Mouse (Mus musculus): ENCODE data around the gene Hist2h2aa1. TPM values are rescaled to one million over a fixed set of nuclear protein-coding genes. Genes with fewer than 3 reads are reported as not detected.
"Not testable (repeated sequence)": the region's sequence is repeated elsewhere in the genome, so short reads cannot be mapped to it uniquely, and the experiment has no call there.

Hist2h2aa1 gene
- total and polyA plus RNA-seq, 3 experiments = 0.64 to 1,515 (median 113) TPM

DNA sequence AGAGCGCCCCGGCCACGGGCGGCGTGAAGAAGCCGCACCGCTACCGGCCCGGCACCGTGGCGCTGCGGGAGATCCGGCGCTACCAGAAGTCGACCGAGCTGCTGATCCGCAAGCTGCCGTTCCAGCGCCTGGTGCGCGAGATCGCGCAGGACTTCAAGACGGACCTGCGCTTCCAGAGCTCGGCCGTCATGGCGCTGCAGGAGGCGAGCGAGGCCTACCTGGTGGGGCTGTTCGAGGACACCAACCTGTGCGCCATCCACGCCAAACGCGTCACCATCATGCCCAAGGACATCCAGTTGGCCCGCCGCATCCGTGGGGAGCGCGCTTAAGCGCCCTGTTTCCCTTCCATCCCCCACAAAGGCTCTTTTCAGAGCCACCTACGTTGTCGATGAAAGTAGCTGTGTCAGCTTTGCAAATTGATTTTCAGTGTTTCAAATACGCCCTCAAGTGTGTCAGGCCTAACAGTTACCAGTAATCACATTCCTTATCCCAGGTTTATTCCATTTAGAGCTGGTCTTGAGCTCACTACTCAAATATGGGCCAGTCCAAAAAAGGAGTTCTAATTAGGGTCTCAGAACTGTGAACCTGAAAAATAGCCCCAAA lies 23.6 kb downstream of the Hist2h2aa1 start:
- in situ Hi-C loops (cut with MboI; ENCODE audit: low pct_ligation_motif_present, low pct_unique_long_range_greater_than_20kb, low sequenced_read_pairs); H3K36me3 ChIP-seq (replicated peaks in 1 of 2; ENCODE audit: control insufficient read depth in 1 of 2, insufficient read depth in 1 of 2, low read length in 1 of 2); H3K27me3 ChIP-seq (replicated peaks); dilution Hi-C loops (cut with MboI; ENCODE audit: extremely low pct_ligation_motif_present, extremely low pct_unique_long_range_greater_than_20kb, low sequenced_read_pairs); DNase-seq (ENCODE audit: extremely low read depth); H3K9me3 ChIP-seq (replicated peaks; ENCODE audit: low read length); H3K79me2 ChIP-seq (replicated peaks; ENCODE audit: control insufficient read depth, extremely low read depth, insufficient read depth, poor library complexity, severe bottlenecking): not testable (repeated sequence)
- peak overlapping the region; percentile 98 for H3K9ac ChIP-seq (ENCODE audit: insufficient read depth, low read depth)
- H3K27ac ChIP-seq (ENCODE audit: insufficient read depth, low read depth) = peak overlapping the region; percentile 98
- peak overlapping the region; percentile 49 to 69 (median 65) for H3K4me3 ChIP-seq (replicated peaks in 1 of 3; ENCODE audit: low read depth in 2 of 3, low read length in 2 of 3, poor library complexity in 1 of 3)
- TF ChIP-seq POLR2A (IDR thresholded peaks at IDR 0.05; ENCODE audit: low read depth, low read length) (peak; percentile 82; the same call in 1 of the 2 replicates), UBTF (IDR thresholded peaks at IDR 0.05; ENCODE audit: low read depth, low read length) (peak; percentile 79; the same call in 1 of the 2 replicates), RCOR1 (conservative IDR thresholded peaks at IDR 0.05; ENCODE audit: low read depth, low read length) (0 out of 2 replicates have a peak, but pooled peaks have one; percentile 1), NELFE (IDR thresholded peaks at IDR 0.05; ENCODE audit: low read depth, low read length) (peak; percentile 63), ZMIZ1 (IDR thresholded peaks at IDR 0.05; ENCODE audit: low read depth, low read length) (peak; percentile 18; the same call in 1 of the 2 replicates)
- peak overlapping the region; percentile 64 for H3K4me2 ChIP-seq (ENCODE audit: insufficient read depth, low read depth, poor library complexity, severe bottlenecking)
- H3K4me1 ChIP-seq (ENCODE audit: control insufficient read depth in 1 of 2, insufficient read depth in 2 of 2) = peaks cover 0 to 37% of the 10 kb centered on the region in 2 experiments; a peak in 3 of 4 replicates

DNA sequence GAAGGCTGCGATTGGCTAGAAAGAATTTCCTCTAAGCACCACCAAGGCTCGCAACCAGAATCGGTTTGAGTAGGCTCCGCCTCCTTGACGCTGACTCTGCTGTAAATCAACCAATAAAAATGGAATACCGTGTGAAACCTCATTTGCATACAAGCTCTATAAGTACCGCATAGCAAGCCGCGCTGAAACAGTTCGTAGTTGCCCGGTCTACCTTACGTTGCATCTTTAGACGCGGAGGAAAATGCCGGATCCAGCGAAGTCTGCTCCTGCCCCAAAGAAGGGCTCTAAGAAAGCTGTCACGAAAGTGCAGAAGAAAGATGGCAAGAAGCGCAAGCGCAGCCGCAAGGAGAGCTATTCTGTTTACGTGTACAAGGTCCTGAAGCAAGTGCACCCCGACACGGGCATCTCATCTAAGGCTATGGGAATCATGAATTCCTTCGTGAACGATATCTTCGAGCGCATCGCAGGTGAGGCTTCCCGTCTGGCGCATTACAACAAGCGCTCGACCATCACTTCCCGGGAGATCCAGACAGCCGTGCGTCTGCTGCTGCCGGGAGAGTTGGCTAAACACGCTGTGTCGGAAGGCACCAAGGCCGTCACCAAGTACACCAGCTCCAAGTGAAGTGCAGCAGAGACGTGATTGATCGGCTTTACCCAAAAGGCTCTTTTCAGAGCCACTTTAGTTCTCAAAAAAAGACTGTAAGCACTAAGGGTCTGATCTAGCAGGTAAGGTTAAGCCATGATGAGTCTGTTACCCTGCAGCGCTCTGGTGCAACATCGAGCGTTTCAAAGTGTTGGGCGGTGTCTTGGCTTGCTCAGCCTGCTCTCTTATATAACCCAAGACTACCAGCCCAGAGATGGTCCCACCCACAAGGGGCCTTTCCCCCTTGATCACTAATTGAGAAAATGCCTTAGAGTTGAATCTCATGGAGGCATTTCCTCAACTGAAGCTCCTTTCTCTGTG lies 24.5 kb downstream of the Hist2h2aa1 start, which contains the start of gene Hist2h2bb:
Hist2h2bb (plus strand) TSS at position 242 of the 964 bp plus-strand sequence.
- Histone ChIP-seq H3K79me2 (replicated peaks; ENCODE audit: control insufficient read depth, extremely low read depth, insufficient read depth, poor library complexity, severe bottlenecking) (0 out of 2 replicates have a peak, but pooled peaks cover 6% of the 10 kb centered on the region), H3K9me3 (replicated peaks; ENCODE audit: low read length) (no peaks in the 10 kb centered on the region), H3K4me1 (ENCODE audit: control insufficient read depth in 1 of 2, insufficient read depth in 2 of 2) (peaks cover 0 to 35% of the 10 kb centered on the region in 2 experiments; a peak in 3 of 4 replicates), H3K27ac (ENCODE audit: insufficient read depth, low read depth) (peak within 1 kb of the TSS; percentile 98), H3K27me3 (replicated peaks) (no peaks in the 10 kb centered on the region), H3K36me3 (replicated peaks in 1 of 2; ENCODE audit: control insufficient read depth in 1 of 2, insufficient read depth in 1 of 2, low read length in 1 of 2) (no peaks in the 10 kb centered on the region), H3K4me2 (ENCODE audit: insufficient read depth, low read depth, poor library complexity, severe bottlenecking) (peak within 1 kb of the TSS; percentile 64), H3K4me3 (replicated peaks in 1 of 3; ENCODE audit: low read depth in 2 of 3, low read length in 2 of 3, poor library complexity in 1 of 3) (peak within 1 kb of the TSS; percentile 49 to 69 (median 65)), H3K9ac (ENCODE audit: insufficient read depth, low read depth) (peak within 1 kb of the TSS; percentile 98)
- in situ Hi-C loops (cut with MboI; ENCODE audit: low pct_ligation_motif_present, low pct_unique_long_range_greater_than_20kb, low sequenced_read_pairs) (no loop called here), dilution Hi-C loops (cut with MboI; ENCODE audit: extremely low pct_ligation_motif_present, extremely low pct_unique_long_range_greater_than_20kb, low sequenced_read_pairs) (no loop called here)
- peak; percentile 98 for DNase-seq (ENCODE audit: extremely low read depth)
- no peak for TF ChIP-seq PAX5 (IDR thresholded peaks at IDR 0.05; ENCODE audit: low read length)
- peak; percentile 92; the same call in 1 of the 2 replicates for TF ChIP-seq RCOR1 (conservative IDR thresholded peaks at IDR 0.05; ENCODE audit: low read depth, low read length)
- TF ChIP-seq KAT2A (IDR thresholded peaks at IDR 0.05; ENCODE audit: insufficient replicate concordance, low read length) = 0 out of 2 replicates have a peak, but pooled peaks have one; percentile 46
- peak; percentile 59 for TF ChIP-seq USF2 (conservative IDR thresholded peaks at IDR 0.05; ENCODE audit: low read depth, low read length)
- no peak for TF ChIP-seq ZKSCAN1 (IDR thresholded peaks at IDR 0.05; ENCODE audit: borderline replicate concordance, low read depth, low read length)
- peak; percentile 96 for TF ChIP-seq TCF12 (IDR thresholded peaks at IDR 0.05; ENCODE audit: low read depth, low read length)
- 0 out of 2 replicates have a peak, but pooled peaks have one; percentile 58 for TF ChIP-seq UBTF (IDR thresholded peaks at IDR 0.05; ENCODE audit: low read depth, low read length)
- peak; percentile 87 for TF ChIP-seq MAFK (IDR thresholded peaks at IDR 0.05; ENCODE audit: insufficient replicate concordance, low read length)
- TF ChIP-seq IRF4 (IDR thresholded peaks at IDR 0.05; ENCODE audit: low read depth, low read length) = peak; percentile 67
- TF ChIP-seq ZMIZ1 (IDR thresholded peaks at IDR 0.05; ENCODE audit: low read depth, low read length) = peak; percentile 100
- no peak for TF ChIP-seq EP300 (IDR thresholded peaks at IDR 0.05; ENCODE audit: low read length)
- TF ChIP-seq CHD2 (IDR thresholded peaks at IDR 0.05; ENCODE audit: low read length) = no peak; the same call in 1 of the 2 replicates
- no peak for TF ChIP-seq JUND (conservative IDR thresholded peaks at IDR 0.05; ENCODE audit: low read depth, low read length)
- peak; percentile 78; the same call in 1 of the 2 replicates for TF ChIP-seq SIN3A (IDR thresholded peaks at IDR 0.05; ENCODE audit: low read length)
- peak; percentile 100 for TF ChIP-seq NELFE (IDR thresholded peaks at IDR 0.05; ENCODE audit: low read depth, low read length)
- TF ChIP-seq POLR2A (IDR thresholded peaks at IDR 0.05; ENCODE audit: low read depth, low read length) = peak; percentile 97
- 0 out of 2 replicates have a peak, but pooled peaks have one; percentile 9 for TF ChIP-seq E2F4 (IDR thresholded peaks at IDR 0.05; ENCODE audit: insufficient replicate concordance, low read depth, low read length)
- peak; percentile 67 for TF ChIP-seq HCFC1 (IDR thresholded peaks at IDR 0.05; ENCODE audit: low read depth, low read length)
- TF ChIP-seq SMC3 (IDR thresholded peaks at IDR 0.05; ENCODE audit: low read depth, low read length) = peak; percentile 2; the same call in 1 of the 2 replicates
- peak; percentile 42; the same call in 1 of the 2 replicates for TF ChIP-seq MYC (IDR thresholded peaks at IDR 0.05; ENCODE audit: low read depth, low read length)
- no peak for TF ChIP-seq MAZ (IDR thresholded peaks at IDR 0.05; ENCODE audit: low read depth, low read length)
- TF ChIP-seq ZNF384 (IDR thresholded peaks at IDR 0.05; ENCODE audit: low read depth, low read length) = no peak
- TF ChIP-seq TBP (conservative IDR thresholded peaks at IDR 0.05; ENCODE audit: low read depth, low read length) = peak; percentile 99
- no peak for TF ChIP-seq ZC3H11A (IDR thresholded peaks at IDR 0.05; ENCODE audit: low read depth, low read length)
- no peak for TF ChIP-seq CTCF (conservative IDR thresholded peaks at IDR 0.05 in 1 of 2, IDR thresholded peaks at IDR 0.05 in 1 of 2; ENCODE audit: low read depth in 2 of 2, low read length in 2 of 2)
- peak; percentile 98 for TF ChIP-seq POLR2AphosphoS2 (IDR thresholded peaks at IDR 0.05; ENCODE audit: low read depth, low read length)
- TF ChIP-seq USF1 (IDR thresholded peaks at IDR 0.05; ENCODE audit: low read depth, low read length) = no peak

All from CH12.LX (cell line).